Mouse (Mus musculus) stomach, embryonic 15.5 days (tissue): Measurements from ENCODE around the gene Khdc1a. TPM values are rescaled to one million over a fixed set of nuclear protein-coding genes. Genes with fewer than 3 reads are reported as not detected.
A peak's percentile ranks its signal among the peaks of the same experiment; 100 is the strongest.
"Not testable (repeated sequence)": the region's sequence is repeated elsewhere in the genome, so short reads cannot be mapped to it uniquely, and the experiment has no call there.

ENCODE experiments used
- ATAC-seq: fragments of 200-750 bp; cut with Nextera tagmentation; 2 replicates; pipeline ENCODE4 v1.8.0; 2017; ENCODE audit warnings: low read depth, moderate number of reproducible peaks, moderate TSS enrichment; ENCODE audit not compliant: insufficient read depth, low FRiP score
- H3K27ac ChIP-seq: fragments of 300-500 bp; sonication (generic); 2 replicates; pipeline ENCODE4 v1.5.1; 2015; ENCODE audit warnings: mild to moderate bottlenecking, inconsistent platforms
- H3K27me3 ChIP-seq: fragments of 300-500 bp; sonication (generic); replicated peaks from 2 replicates; pipeline ENCODE4 v1.6.1; 2015; ENCODE audit warnings: inconsistent platforms
- H3K36me3 ChIP-seq: fragments of 300-500 bp; sonication (generic); 2 replicates; pipeline ENCODE4 v1.6.1; 2015; ENCODE audit warnings: inconsistent platforms
- H3K4me1 ChIP-seq: fragments of 300-500 bp; sonication (generic); 2 replicates; pipeline ENCODE4 v1.6.1; 2015; ENCODE audit warnings: inconsistent platforms
- H3K4me2 ChIP-seq: fragments of 300-500 bp; sonication (generic); 2 replicates; pipeline ENCODE4 v1.6.1; 2015; ENCODE audit warnings: mild to moderate bottlenecking, inconsistent platforms
- H3K4me3 ChIP-seq: fragments of 300-500 bp; sonication (generic); replicated peaks from 2 replicates; pipeline ENCODE4 v1.5.1; 2015; ENCODE audit warnings: inconsistent platforms
- H3K9ac ChIP-seq: fragments of 300-500 bp; sonication (generic); 2 replicates; pipeline ENCODE4 v1.6.1; 2015; ENCODE audit warnings: inconsistent platforms
- H3K9me3 ChIP-seq: fragments of 300-500 bp; sonication (generic); 2 replicates; pipeline ENCODE4 v1.6.1; 2016; ENCODE audit warnings: inconsistent platforms
- WGBS: fragments of 180-500 bp; shearing (Covaris S2); methylation state at CpG from one replicate; pipeline ENCODE4 v1.1.7; 2015; 5-methylcytosine and 5-hydroxymethylcytosine counted together
- polyA plus RNA-seq: library from polyadenylated mRNA; unstranded; fragments of >200 nt; fragmentation: Nextera tagmentation; extraction: Ambion mirVana; gene quantifications from 2 replicates; pipeline ENCODE4 v1.2.1, GENCODE M21; 2015

The Khdc1a gene
- polyA plus RNA-seq, 1 experiment from 2014 or later: not detected

DNA sequence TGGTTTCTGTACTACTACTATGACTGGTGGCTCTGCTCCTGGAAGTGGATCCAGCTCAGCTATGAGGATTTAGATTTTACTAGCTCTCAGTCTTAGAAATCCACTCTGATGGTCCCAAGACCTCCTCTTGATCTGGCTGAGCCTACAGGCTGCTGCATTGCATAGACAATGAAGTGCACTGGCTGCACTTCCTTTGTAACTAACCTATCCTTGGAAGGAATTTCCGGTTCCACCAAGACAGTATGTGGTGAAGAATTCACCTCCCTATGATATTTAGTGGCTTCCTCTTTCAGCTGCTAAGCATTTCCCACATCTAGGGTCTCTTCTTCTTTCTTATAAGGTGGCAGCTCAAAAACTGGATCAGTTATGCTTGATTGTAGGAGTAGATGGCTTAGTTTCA lies 24.8 kb upstream of the Khdc1a start:
- Histone ChIP-seq H3K27ac (no peak overlapping the region), H3K27me3 (no peaks in the 10 kb centered on the region), H3K4me1 (no peaks in the 10 kb centered on the region), H3K4me2 (no peak overlapping the region), H3K9me3 (no peaks in the 10 kb centered on the region), H3K36me3 (no peaks in the 10 kb centered on the region), H3K9ac (no peak overlapping the region), H3K4me3 (no peak overlapping the region)
- ATAC-seq: no peak
- 70% methylated on average over 1 of the region's 1 CpGs for WGBS

DNA sequence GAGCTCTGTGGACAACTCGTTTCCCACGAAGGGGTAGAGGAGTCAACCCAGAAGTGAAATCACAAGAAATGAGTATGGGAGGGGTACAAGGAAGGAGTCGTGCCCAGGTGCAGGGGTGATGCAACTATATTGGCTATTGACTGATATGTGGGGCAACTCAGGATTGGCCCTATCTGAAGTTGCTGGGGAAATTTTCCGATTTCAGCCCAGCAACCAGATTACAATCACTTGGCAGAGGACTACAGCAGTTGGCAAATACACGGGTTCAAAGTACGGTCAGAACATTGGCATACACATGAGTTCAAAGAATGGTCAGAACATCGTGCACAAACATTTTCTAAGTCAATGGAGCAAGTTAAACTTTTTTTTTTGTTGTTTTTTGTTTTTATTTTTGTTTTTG lies 22.7 kb upstream of the Khdc1a start:
- ATAC-seq: no peak
- Histone ChIP-seq H3K9me3 (no peaks in the 10 kb centered on the region), H3K4me1 (no peaks in the 10 kb centered on the region), H3K27me3 (no peaks in the 10 kb centered on the region), H3K27ac (no peak overlapping the region), H3K9ac (no peak overlapping the region), H3K4me2 (no peak overlapping the region), H3K4me3 (no peak overlapping the region), H3K36me3 (no peaks in the 10 kb centered on the region)
- WGBS: 84% methylated on average over 7 of the region's 7 CpGs

- not testable (repeated sequence) for H3K4me1 ChIP-seq, ATAC-seq, H3K9ac ChIP-seq, H3K27ac ChIP-seq, H3K36me3 ChIP-seq, H3K9me3 ChIP-seq, H3K4me2 ChIP-seq, H3K27me3 ChIP-seq, H3K4me3 ChIP-seq
Measured at GRCm38 (mm10) chr1:21331161-21331560, 18.3 kb upstream of the Khdc1a start.

- Histone ChIP-seq H3K9ac (no peak overlapping the region), H3K4me2 (no peak overlapping the region), H3K36me3 (no peaks in the 10 kb centered on the region), H3K4me3 (no peak overlapping the region), H3K4me1 (no peaks in the 10 kb centered on the region), H3K9me3 (no peaks in the 10 kb centered on the region), H3K27ac (no peak overlapping the region), H3K27me3 (no peaks in the 10 kb centered on the region)
- ATAC-seq: peak; percentile 67; the same call in 1 of the 2 replicates
- WGBS: 74% methylated on average over 16 of the region's 16 CpGs
Measured at GRCm38 (mm10) chr1:21333222-21333973, 16.0 kb upstream of the Khdc1a start.

DNA sequence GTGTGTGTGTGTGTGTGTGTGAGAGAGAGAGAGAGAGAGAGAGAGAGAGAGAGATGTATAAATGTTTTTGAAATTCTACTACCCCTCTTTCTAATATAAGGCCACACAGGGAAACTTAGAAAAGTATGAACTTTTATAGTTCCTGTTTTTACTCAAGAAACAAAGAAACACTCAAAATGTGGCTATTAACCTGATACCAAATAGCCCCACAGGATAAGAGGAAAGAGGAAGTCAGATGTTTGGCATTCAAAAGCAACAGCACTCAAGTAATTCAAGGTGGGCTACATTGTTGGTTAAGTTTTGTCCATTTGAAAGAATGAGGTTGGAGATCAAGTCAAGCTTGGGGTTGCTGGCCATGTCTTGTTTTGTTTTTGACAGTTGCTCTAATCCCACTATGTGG lies 13.6 kb upstream of the Khdc1a start:
- Histone ChIP-seq H3K4me3 (no peak overlapping the region), H3K4me1 (no peaks in the 10 kb centered on the region), H3K36me3 (no peaks in the 10 kb centered on the region), H3K9me3 (no peaks in the 10 kb centered on the region), H3K9ac (no peak overlapping the region), H3K27ac (no peak overlapping the region), H3K27me3 (no peaks in the 10 kb centered on the region), H3K4me2 (no peak overlapping the region)
- no peak for ATAC-seq

GRCm38 (mm10) chr1:21340745-21341144 lies 8.7 kb upstream of the Khdc1a start:
- no peaks in the 10 kb centered on the region for H3K36me3 ChIP-seq
- WGBS: 91% methylated on average over 1 of the region's 1 CpGs
- no peak for ATAC-seq
- no peak overlapping the region for H3K9ac ChIP-seq
- no peak overlapping the region for H3K27ac ChIP-seq
- no peaks in the 10 kb centered on the region for H3K27me3 ChIP-seq
- no peak overlapping the region for H3K4me2 ChIP-seq
- no peaks in the 10 kb centered on the region for H3K9me3 ChIP-seq
- no peaks in the 10 kb centered on the region for H3K4me1 ChIP-seq
- H3K4me3 ChIP-seq: no peak overlapping the region

DNA sequence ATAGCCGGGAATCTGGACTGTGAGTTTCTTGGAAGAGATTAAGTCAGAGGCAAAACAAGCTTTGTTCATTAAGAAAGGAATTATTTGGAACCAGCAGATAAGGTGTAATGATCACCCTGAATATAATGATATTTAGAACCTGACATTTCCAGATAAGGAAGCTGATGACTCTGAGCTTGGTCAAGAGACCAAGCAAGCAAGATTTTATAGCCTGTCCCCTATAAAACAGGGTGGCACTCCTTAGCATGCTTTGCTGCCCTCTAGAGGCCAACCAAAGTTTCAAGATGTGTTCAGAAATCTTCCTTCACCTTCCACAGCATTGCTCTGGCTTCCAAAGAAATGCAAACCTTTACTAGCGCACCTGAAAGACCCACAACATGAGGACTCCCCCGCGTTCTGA lies 5.2 kb upstream of the Khdc1a start:
- no peak overlapping the region for H3K9ac ChIP-seq
- no peak for ATAC-seq
- no peaks in the 10 kb centered on the region for H3K27me3 ChIP-seq
- H3K36me3 ChIP-seq: no peaks in the 10 kb centered on the region
- H3K27ac ChIP-seq: no peak overlapping the region
- WGBS: 56% methylated on average over 4 of the region's 4 CpGs
- H3K9me3 ChIP-seq: no peaks in the 10 kb centered on the region
- H3K4me2 ChIP-seq: no peak overlapping the region
- H3K4me3 ChIP-seq: no peak overlapping the region
- no peaks in the 10 kb centered on the region for H3K4me1 ChIP-seq

DNA sequence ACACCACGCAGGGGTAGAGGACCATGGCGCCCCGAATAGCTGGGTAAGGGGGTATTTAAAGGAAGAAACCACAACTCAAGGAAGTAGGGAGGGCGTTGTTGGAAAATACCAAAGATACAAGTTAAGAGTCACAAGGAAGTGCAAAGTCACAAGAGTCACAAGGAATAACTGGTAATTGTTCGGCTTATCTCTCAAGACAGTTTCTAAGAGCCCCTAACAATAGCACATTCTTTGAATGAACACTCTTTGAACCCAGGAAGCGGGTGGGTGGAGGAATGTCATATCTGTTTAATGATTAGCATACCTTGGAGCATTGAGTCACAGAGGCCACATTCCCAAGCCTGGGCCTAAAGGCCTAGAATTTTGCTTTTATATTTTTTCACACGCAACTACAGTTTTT lies 4.7 kb upstream of the Khdc1a start:
- not testable (repeated sequence) for ATAC-seq, H3K27ac ChIP-seq, H3K4me2 ChIP-seq, H3K36me3 ChIP-seq, H3K9ac ChIP-seq, H3K4me1 ChIP-seq, H3K27me3 ChIP-seq, H3K9me3 ChIP-seq, H3K4me3 ChIP-seq
- WGBS: 82% methylated on average over 7 of the region's 7 CpGs

DNA sequence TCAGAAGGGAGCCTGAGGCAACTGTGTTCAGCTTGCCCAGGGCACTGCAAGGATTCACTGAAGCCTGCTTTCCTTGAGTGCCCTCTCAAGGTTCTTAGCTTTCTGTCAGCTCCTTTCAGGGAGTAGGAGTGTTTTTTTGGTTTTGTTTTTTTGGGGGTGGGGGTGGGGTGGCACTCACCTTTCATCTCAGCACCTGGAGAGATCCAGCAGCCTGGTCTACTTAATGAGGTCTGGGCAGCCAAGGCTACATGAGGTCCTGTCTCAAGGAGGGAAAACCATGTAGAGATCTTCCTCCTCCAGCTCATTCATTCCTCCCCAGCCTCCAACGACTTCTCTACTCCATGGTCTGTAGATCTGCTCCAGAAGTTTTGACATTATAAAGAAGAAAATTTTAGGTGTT lies 18.6 kb downstream of the Khdc1a start, which contains the start of gene Khdc1c:
TSS of gene Khdc1c (plus strand) at position 301 of the 400 bp plus-strand sequence.
- not testable (repeated sequence) for H3K4me2 ChIP-seq, H3K4me1 ChIP-seq, H3K27me3 ChIP-seq, H3K36me3 ChIP-seq, H3K27ac ChIP-seq, H3K4me3 ChIP-seq, ATAC-seq, H3K9me3 ChIP-seq, H3K9ac ChIP-seq
- WGBS: 78% methylated on average over 1 of the region's 1 CpGs

- WGBS: 76% methylated on average over 1 of the region's 1 CpGs
- no peak for ATAC-seq
- Histone ChIP-seq H3K27me3 (no peaks in the 10 kb centered on the region), H3K36me3 (no peaks in the 10 kb centered on the region), H3K9ac (no peak within 1 kb of the TSS), H3K9me3 (no peaks in the 10 kb centered on the region), H3K27ac (no peak within 1 kb of the TSS), H3K4me3 (no peak within 1 kb of the TSS), H3K4me1 (no peaks in the 10 kb centered on the region), H3K4me2 (no peak within 1 kb of the TSS)
Measured at GRCm38 (mm10) chr1:21383256-21383655, 33.8 kb downstream of the Khdc1a start, which contains the start of gene Khdc1b. TSS of gene Khdc1b (plus strand) at chr1:21383556.

DNA sequence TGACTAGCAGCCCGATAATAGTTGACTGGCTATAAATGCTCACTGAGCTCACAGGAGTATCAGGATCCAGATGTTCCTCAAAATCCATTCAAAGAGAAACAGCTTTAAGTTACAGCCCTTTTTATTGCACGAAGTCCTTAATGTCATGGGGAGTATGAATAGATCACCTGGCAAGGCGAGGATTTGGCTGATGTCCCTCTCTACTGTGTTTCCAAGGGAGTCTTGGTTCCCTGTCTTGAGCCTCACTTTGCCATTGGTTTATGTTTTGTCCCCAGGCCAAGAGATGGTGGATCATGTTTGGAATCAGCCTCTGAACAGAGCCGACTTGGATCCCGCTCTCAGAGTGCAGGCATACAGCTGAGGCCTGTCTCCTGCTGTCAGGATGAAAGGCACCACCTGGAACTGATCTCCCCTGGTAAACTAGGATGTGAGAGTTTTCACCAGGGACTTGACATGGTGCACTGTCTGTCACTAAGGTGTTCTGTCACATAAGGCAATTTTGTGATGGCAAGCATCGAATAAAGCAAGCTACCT lies 41.8 kb downstream of the Khdc1a start:
- WGBS: 48% methylated on average over 6 of the region's 6 CpGs
- H3K27me3 ChIP-seq: no peaks in the 10 kb centered on the region
- no peaks in the 10 kb centered on the region for H3K9me3 ChIP-seq
- H3K4me1 ChIP-seq: no peaks in the 10 kb centered on the region
- 0 out of 2 replicates have a peak, but pooled peaks have one; percentile 56 for ATAC-seq
- no peak overlapping the region for H3K4me2 ChIP-seq
- H3K27ac ChIP-seq: no peak overlapping the region
- no peaks in the 10 kb centered on the region for H3K36me3 ChIP-seq
- no peak overlapping the region for H3K9ac ChIP-seq
- no peak overlapping the region for H3K4me3 ChIP-seq
